In the genomic region with DNA sequence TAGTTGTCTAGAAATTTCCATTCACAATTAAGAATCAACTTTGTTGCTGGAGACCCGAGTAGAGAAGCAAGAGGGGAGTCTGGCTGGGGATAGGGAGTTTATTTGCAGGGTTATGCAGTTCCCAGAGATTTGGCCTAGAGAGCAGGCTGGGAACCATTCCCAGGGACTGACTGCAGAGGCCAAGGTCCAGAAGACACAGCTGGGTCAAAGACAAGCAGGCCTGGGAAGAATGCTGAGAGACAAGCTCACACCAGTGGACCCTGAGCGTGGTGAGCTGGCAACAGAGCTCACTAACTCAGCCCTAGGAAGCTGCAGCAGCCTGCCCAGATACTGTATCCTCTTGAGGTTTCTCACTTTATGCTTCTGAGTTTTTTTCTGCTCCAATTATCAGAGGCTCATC, we compare ENCODE assay signal across 11 mouse cellular contexts.
A peak's percentile ranks its signal among the peaks of the same experiment; 100 is the strongest.
DNase-seq lines count a peak whose midpoint lies in the region; ATAC-seq lines count a peak whose summit lies in the region.
"Had no signal": no experiment of that assay in that cellular context is flagged by ENCODE, and none has a peak within 500 bp of the region (broad histone marks: within the 10 kb centered on the region; RNA-seq: fewer than 3 reads in every experiment).

No protein-coding gene starts in this region.

- no peak overlapping the region for H3K27ac ChIP-seq in midbrain, embryonic 11.5 days (ENCODE audit: low read depth, low read length)
- H3K27ac ChIP-seq in hindbrain, embryonic 16.5 days (ENCODE audit: low read depth, low read length) = no peak overlapping the region
- H3K27ac ChIP-seq: heart, embryonic 13.5 days; neural tube, embryonic 15.5 days had no signal

- peak; percentile 2 for DNase-seq in cerebellum, adult 9-10 months
- peak; percentile 33 for DNase-seq in Muller cell, postnatal 12 days (ENCODE audit: inconsistent ontology term)
- DNase-seq in gastrocnemius, postnatal 14 days = peak; percentile 81
- peak; percentile 65 to 79 for DNase-seq in kidney, postnatal 25 days
- DNase-seq in midbrain, embryonic 11.5 days (ENCODE audit: low spot score, missing footprints) = no peak
- no peak for DNase-seq in left cerebral cortex, adult 18-20 months (ENCODE audit: low spot score in 2 of 2)

- no peaks in the 10 kb centered on the region for H3K36me3 ChIP-seq in midbrain, embryonic 11.5 days (ENCODE audit: control insufficient read depth, insufficient read depth, low read length)
- no peaks in the 10 kb centered on the region for H3K36me3 ChIP-seq in hindbrain, embryonic 16.5 days (ENCODE audit: control insufficient read depth, insufficient read depth, low read length)
- H3K36me3 ChIP-seq: heart, embryonic 13.5 days; neural tube, embryonic 15.5 days had no signal

- H3K27me3 ChIP-seq in midbrain, embryonic 11.5 days (ENCODE audit: control insufficient read depth, insufficient read depth, low read length) = no peaks in the 10 kb centered on the region
- H3K27me3 ChIP-seq in hindbrain, embryonic 16.5 days (replicated peaks; ENCODE audit: control insufficient read depth, insufficient read depth, low read length) = no peaks in the 10 kb centered on the region
- H3K27me3 ChIP-seq: heart, embryonic 13.5 days; neural tube, embryonic 15.5 days had no signal

- H3K4me2 ChIP-seq in midbrain, embryonic 11.5 days = no peak overlapping the region
- H3K4me2 ChIP-seq in hindbrain, embryonic 16.5 days (ENCODE audit: low read length) = no peak overlapping the region
- H3K4me2 ChIP-seq: heart, embryonic 13.5 days; neural tube, embryonic 15.5 days had no signal

- H3K4me3 ChIP-seq in midbrain, embryonic 11.5 days (ENCODE audit: low read depth, low read length) = no peak overlapping the region
- no peak overlapping the region for H3K4me3 ChIP-seq in hindbrain, embryonic 16.5 days (ENCODE audit: low read length)
- H3K4me3 ChIP-seq: heart, embryonic 13.5 days; neural tube, embryonic 15.5 days had no signal

- ATAC-seq in cerebellum, adult (ENCODE audit: insufficient number of reproducible peaks, low FRiP score, low TSS enrichment) = no peak
- no peak for ATAC-seq in midbrain, embryonic 11.5 days (ENCODE audit: low FRiP score)
- ATAC-seq in hindbrain, embryonic 16.5 days = no peak
- ATAC-seq: intestine, postnatal 0 days had no signal

- no peak overlapping the region for H3K9ac ChIP-seq in midbrain, embryonic 11.5 days (ENCODE audit: low read length)
- no peak overlapping the region for H3K9ac ChIP-seq in hindbrain, embryonic 16.5 days (ENCODE audit: low read depth, low read length)
- H3K9ac ChIP-seq: heart, embryonic 13.5 days; neural tube, embryonic 15.5 days had no signal

- intact Hi-C loops in gastrocnemius, postnatal 14 days (cut with DNase I; ENCODE audit: low total_unique reads) = no loop called here

- H3K9me3 ChIP-seq in midbrain, embryonic 11.5 days (ENCODE audit: control insufficient read depth, low read length) = no peaks in the 10 kb centered on the region
- no peaks in the 10 kb centered on the region for H3K9me3 ChIP-seq in hindbrain, embryonic 16.5 days (ENCODE audit: control insufficient read depth, low read length)
- H3K9me3 ChIP-seq: heart, embryonic 13.5 days; neural tube, embryonic 15.5 days had no signal

- H3K4me1 ChIP-seq in midbrain, embryonic 11.5 days (ENCODE audit: control insufficient read depth, insufficient read depth, low read length) = no peaks in the 10 kb centered on the region
- no peaks in the 10 kb centered on the region for H3K4me1 ChIP-seq in hindbrain, embryonic 16.5 days (ENCODE audit: control insufficient read depth, insufficient read depth, low read depth, low read length)
- H3K4me1 ChIP-seq: heart, embryonic 13.5 days; neural tube, embryonic 15.5 days had no signal

- 73% methylated on average over 2 of the region's 2 CpGs for WGBS in midbrain, embryonic 11.5 days
- 65% methylated on average over 2 of the region's 2 CpGs for WGBS in hindbrain, embryonic 16.5 days

Comparison
In these comparisons a context has a peak if more than half of its experiments do, and no peak if none do; other contexts are left out.
1. DNase-seq: peak in cerebellum, adult 9-10 months (single experiment), Muller cell, postnatal 12 days (single experiment), gastrocnemius, postnatal 14 days (single experiment) and kidney, postnatal 25 days (2 of 2); none in midbrain, embryonic 11.5 days (single experiment) and left cerebral cortex, adult 18-20 months (0 of 2).